Mouse (Mus musculus) c-Kit-positive CD71-positive TER-119-negative erythroid progenitor cells, embryonic 14.5 days (primary cell): ENCODE results near the gene Hcar1.

Source experiments
- DNase-seq: peaks from one replicate; pipeline ENCODE4 v3.0.0-alpha.2; 2013; ENCODE audit warnings: low read depth

Gene Hcar1

DNA sequence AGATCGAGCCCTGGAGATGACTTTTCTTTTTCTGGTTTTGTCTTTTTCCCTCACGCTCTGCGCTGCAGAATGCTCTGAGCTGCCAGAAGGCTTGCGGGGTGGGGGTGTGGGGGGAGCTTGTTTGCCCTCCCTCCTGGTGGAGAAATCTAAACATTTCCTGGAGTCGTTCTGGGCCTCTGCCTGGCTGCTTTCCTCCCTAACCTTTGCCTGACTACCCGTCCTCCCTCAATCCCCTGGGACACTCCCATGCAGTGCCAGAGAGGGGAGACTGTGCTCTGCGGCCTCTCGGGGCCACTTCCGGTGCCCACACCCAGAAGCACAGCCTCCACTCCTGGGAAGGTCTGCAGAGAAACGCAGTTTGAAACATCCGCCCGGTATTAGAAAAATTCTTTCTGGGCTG lies at the start of gene Hcar1:
Gene Hcar1, minus strand, starts transcription at position 93 of the 400 bp plus-strand sequence.
- DNase-seq, result no peak

- DNase-seq, result no peak
These were observed 47.3 kb upstream of the Hcar1 start, which contains the start of gene Gm43518 for GRCm38 (mm10) chr5:123927118-123927517. Gene Gm43518, plus strand, starts transcription at chr5:123927418.

GRCm38 (mm10) chr5:123922112-123922511 lies 42.3 kb upstream of the Hcar1 start:
- DNase-seq, result no peak

- no peak for DNase-seq
These were observed 35.0 kb upstream of the Hcar1 start for GRCm38 (mm10) chr5:123914852-123915251.

GRCm38 (mm10) chr5:123907631-123907977 lies 27.8 kb upstream of the Hcar1 start:
- no peak for DNase-seq

- peak; percentile 96 for DNase-seq
These were observed 27.3 kb upstream of the Hcar1 start, which contains the start of gene Denr for GRCm38 (mm10) chr5:123906976-123907630. Gene Denr, plus strand, starts transcription at chr5:123907175.

GRCm38 (mm10) chr5:123906146-123906975 lies 26.5 kb upstream of the Hcar1 start:
- no peak for DNase-seq

DNA sequence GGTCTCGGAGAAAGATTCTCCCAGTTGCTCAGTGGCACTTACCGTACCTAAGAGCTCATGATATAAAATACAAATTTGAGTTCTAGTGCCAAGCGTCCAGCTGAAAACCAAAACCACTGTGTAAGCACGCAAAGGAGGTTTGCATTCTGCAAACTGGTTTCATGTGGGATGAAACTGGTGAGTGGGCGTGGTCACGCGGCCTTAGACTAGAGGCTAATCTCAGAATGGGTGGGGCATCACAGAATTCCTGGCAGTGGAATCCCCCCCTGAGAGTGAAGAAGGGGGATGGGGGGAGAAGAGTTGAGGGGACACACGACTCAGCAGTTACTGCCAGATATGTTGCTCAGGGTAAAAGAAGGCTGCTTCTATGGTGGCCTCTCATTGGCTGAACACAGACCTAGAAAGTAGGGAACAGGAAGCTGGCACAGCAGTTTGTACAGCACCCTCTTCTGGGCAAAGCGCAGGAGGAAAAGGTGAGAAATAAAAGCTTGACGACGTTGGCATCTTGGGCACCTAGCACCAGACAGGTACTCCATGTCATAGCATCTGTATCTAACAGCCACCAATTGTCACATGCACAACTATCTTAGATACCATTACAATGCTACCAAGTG lies 24.3 kb upstream of the Hcar1 start:
- DNase-seq, result no peak

GRCm38 (mm10) chr5:123897352-123897751 lies 17.5 kb upstream of the Hcar1 start:
- no peak for DNase-seq

DNA sequence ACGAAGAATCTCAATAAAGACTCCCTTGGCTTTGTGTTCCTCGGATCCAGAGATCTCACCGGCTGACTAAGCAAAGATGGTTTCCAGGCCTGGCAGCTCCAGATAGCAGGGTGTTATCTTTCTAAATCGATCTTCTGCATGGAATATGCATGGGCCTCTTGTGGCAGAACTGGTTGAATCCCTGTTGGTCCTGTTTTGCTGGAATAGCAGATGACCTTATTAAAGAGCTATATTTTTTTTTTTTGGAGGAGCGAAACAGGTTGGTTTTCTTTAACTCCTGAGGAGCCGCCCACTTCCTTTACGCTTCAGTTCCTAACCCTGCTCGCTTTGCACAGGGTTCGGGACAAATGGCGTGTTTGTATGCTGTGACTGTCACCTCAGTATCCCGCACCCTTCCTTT lies 16.6 kb upstream of the Hcar1 start:
- no peak for DNase-seq

DNA sequence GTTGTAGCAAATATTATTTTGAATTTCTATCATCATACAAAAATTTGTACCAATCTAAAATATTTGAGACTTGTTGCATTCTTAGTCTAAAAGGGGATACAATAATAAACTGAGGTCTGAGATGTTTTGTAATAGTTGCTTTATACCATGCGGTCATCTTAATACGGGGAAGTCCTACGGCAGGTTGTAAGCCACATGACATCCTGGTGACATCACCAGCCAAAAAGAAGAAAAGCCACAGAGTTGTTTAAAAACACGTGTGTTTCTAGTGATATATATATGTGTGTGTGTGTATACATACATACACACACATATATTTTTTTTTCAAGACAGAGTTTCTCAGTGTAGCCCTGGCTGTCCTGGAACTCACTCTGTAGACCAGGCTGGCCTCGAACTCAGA lies 13.7 kb upstream of the Hcar1 start:
- no peak for DNase-seq

GRCm38 (mm10) chr5:123891669-123892068 lies 11.8 kb upstream of the Hcar1 start:
- DNase-seq, result peak; percentile 45

DNA sequence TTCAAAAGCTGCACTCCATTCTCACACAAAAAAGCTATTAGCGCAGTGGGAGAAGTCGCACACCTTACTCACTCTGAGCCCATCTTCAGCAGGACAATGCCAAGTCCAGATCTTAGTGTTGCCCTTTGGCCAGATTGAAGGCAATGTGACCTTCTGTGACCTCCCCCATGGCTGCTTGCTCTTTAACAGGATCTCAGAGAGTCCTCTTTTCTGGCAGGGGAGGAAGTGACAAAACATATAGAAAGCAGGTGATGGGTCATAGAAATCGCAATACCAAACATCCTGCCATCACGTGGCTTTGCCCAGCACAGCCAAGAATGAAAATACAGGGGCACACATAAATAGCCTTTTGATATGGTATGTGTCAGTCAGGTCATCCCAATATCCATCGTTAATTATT lies 11.2 kb upstream of the Hcar1 start:
- DNase-seq, result no peak

DNA sequence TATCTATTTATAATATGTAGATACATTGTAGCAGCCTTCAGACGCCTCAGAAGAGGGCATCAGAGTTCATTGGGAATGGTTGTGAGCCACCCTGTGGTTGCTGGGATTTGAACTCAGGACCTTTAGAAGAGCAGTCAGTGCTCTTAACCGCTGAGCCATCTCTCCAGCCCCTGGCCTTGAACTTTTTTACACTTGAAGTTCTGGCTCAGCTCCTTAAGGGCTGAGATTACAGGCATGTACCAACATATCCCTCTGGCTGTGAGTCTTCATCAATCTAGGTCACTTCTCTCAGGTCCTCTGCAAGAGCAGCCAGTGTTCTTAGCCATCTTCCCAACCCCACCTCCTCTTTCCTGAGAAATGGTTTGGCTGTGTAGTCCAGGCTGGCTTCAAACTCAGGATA lies 10.5 kb upstream of the Hcar1 start:
- DNase-seq, result no peak

- DNase-seq, result no peak
These were observed 6.5 kb upstream of the Hcar1 start for GRCm38 (mm10) chr5:123886365-123886764.

DNA sequence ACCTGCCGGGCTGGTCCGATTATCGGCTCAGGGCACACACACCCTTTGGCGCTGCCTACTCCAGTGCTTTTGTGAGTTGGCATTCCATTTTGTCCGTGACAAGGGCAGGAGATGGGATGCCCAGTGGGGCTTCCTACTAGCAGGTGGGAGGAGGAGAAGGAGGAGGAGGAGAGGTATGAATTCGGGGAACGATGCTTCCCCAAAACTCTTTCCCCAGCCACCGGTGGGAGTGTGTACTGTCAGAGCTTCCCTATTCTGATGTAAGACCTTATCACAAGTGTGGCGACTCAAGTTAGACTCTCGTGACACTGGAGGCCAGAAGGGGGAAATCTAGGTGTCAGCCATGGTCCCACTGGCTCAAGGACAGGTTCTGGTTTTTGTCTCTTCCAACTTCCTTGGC lies 4.5 kb upstream of the Hcar1 start:
- no peak for DNase-seq

DNA sequence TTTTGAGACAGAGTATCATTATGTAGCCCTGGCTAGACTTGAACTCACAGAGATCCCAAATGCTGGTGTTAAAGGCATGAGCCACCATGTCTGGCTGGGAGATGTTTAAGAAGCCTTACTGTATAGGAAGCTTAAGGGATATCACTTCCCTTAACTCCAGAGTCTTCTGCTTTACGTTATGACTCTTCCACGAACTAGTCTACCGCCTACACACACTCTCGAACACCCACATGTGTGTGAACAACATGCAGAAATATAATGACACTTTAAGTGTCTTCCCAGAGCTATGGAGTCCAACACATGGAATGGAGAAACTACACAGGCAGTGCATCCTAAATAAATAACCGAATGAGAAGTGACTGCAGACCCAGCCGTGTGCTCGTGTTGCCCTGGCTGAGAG lies 4.1 kb upstream of the Hcar1 start:
- no peak for DNase-seq

- no peak for DNase-seq
These were observed 958 bp upstream of the Hcar1 start for GRCm38 (mm10) chr5:123880778-123881177.

- DNase-seq, result no peak
These were observed 1.8 kb downstream of the Hcar1 start for GRCm38 (mm10) chr5:123878056-123878455.

GRCm38 (mm10) chr5:123874177-123874576 lies 5.6 kb downstream of the Hcar1 start:
- no peak for DNase-seq

DNA sequence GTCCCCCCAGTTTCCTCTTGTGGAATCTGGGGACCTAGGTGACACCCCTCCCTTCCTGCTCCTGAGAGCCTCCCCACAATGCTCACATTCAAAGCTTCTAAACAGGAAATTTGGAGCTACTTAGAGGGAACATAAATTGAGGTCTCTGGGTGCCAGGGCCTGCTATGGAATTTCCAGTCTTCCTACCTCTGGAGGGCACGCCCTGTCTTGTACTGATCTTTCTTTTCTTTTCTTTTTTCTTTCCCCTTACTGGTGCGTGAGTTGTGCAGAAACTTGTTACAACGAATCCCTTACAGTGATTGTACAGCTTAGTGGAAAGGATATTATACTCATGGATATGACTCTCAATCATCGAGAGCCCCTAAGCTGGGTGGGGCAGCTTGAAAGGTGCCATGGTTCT lies 10.2 kb downstream of the Hcar1 start:
- DNase-seq, result no peak

DNA sequence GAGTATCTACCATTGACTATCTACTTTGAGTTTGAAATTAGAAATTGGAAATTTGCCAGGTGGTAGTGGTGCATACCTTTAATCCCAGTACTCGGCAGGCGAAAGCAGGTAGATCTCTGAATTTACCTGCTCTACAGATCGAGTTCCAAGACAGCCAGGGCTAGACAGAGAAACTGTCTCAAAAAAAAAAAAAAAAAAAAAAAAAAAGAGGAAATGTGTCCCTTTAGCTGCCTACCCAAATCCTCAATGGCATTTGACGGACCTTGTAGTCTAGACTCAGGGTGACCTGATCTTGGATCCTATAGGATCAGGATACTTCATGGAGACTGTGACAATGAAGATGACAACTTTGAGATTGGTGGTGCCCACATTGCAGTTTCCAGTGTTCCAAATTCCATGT lies 13.4 kb downstream of the Hcar1 start:
- no peak for DNase-seq

GRCm38 (mm10) chr5:123865365-123865764 lies 14.5 kb downstream of the Hcar1 start, which contains the start of gene Hcar2:
Gene Hcar2, minus strand, starts transcription at chr5:123865499.
- DNase-seq, result no peak
